Mouse (Mus musculus): ENCODE measurements around the gene Hsp90b1.
"Not testable (repeated sequence)": the region's sequence is repeated elsewhere in the genome, so short reads cannot be mapped to it uniquely, and the experiment has no call there.

Gene Hsp90b1

GRCm38 (mm10) chr10:86670550-86670949 lies 34.8 kb downstream of the Hsp90b1 start:
- not testable (repeated sequence) for DNase-seq (ENCODE audit: inconsistent age in 2 of 2, low spot score in 1 of 2)
